Mouse (Mus musculus) spleen, adult 2 months (tissue): Measurements from ENCODE around the gene Grap2.

Experiments
- CTCF ChIP-seq: fragments of 200-500 bp; IDR thresholded peaks from 2 replicates; pipeline ENCODE4 v1.5.1; 2011; ENCODE audit warnings: mild to moderate bottlenecking, inconsistent platforms; ENCODE audit not compliant: insufficient read depth, insufficient read length, insufficient replicate concordance; ENCODE audit errors: extremely low read depth
- POLR2A ChIP-seq: fragments of 200-500 bp; IDR thresholded peaks from 2 replicates; pipeline ENCODE4 v1.6.1; 2011; ENCODE audit warnings: low read depth, low read length, inconsistent platforms

- no peak for TF ChIP-seq CTCF
- no peak for TF ChIP-seq POLR2A
Observed at GRCm38 (mm10) chr15:80615290-80615570, 42.8 kb downstream of the Grap2 start.
